8 mouse cellular contexts compared by ENCODE assay signal in genomic region chr2:58567066-58567810, GRCm38 (mm10). TPM values are rescaled to one million over a fixed set of nuclear protein-coding genes. Genes with fewer than 3 reads are reported as not detected.
DNase-seq lines count a peak whose midpoint lies in the region; ATAC-seq and TF ChIP-seq lines count a peak whose summit lies in the region.

Gene Acvr1 (minus strand): TSS chr2:58567157.
Gene Upp2 (plus strand): TSS chr2:58567298.

- under 1% methylated on average over 50 of the region's 80 CpGs for WGBS in cerebellum, adult 2 months
- WGBS in hindbrain, embryonic 10.5 days = 1% methylated on average over 58 of the region's 80 CpGs
- 1% methylated on average over 29 of the region's 80 CpGs for WGBS in lung, postnatal 0 days

- ATAC-seq in lung, postnatal 0 days = peak; percentile 96

- H3K9ac ChIP-seq in lung, postnatal 0 days (replicated peaks; ENCODE audit: low read depth) = peak within 1 kb of the TSS; percentile 78

- no peaks in the 10 kb centered on the region for H3K27me3 ChIP-seq in cerebellum, adult 2 months (ENCODE audit: control insufficient read depth, insufficient read depth, low read length)
- H3K27me3 ChIP-seq in hindbrain, embryonic 10.5 days (ENCODE audit: insufficient read depth, poor library complexity, severe bottlenecking) = no peaks in the 10 kb centered on the region
- H3K27me3 ChIP-seq in lung, postnatal 0 days (replicated peaks; ENCODE audit: insufficient read depth, low read length) = no peaks in the 10 kb centered on the region

- TF ChIP-seq CTCF in cerebellum, adult 2 months (IDR thresholded peaks at IDR 0.05; ENCODE audit: borderline replicate concordance, insufficient read depth, low read depth, low read length) = no peak
- peak; percentile 39 for TF ChIP-seq CTCF in lung, postnatal 0 days (IDR thresholded peaks at IDR 0.05)

- peak; percentile 51; the same call in 1 of the 2 replicates for TF ChIP-seq POLR2A in cerebellum, adult 2 months (IDR thresholded peaks at IDR 0.05; ENCODE audit: borderline replicate concordance, insufficient read depth, low read length)

- H3K4me2 ChIP-seq in lung, postnatal 0 days (replicated peaks; ENCODE audit: low read depth, low read length) = peak within 1 kb of the TSS; percentile 74

- H3K9me3 ChIP-seq in hindbrain, embryonic 10.5 days = no peaks in the 10 kb centered on the region
- no peaks in the 10 kb centered on the region for H3K9me3 ChIP-seq in lung, postnatal 0 days (ENCODE audit: low read length)

- no peaks in the 10 kb centered on the region for H3K36me3 ChIP-seq in hindbrain, embryonic 10.5 days
- no peaks in the 10 kb centered on the region for H3K36me3 ChIP-seq in lung, postnatal 0 days (ENCODE audit: insufficient read depth, low read length)

- DNase-seq in MN1 (ENCODE audit: low spot score) = peak; percentile 94
- peak; percentile 93 to 94 for DNase-seq in cerebellum, adult 2 months
- peak; percentile 79 to 86 for DNase-seq in frontal cortex, adult 2 months (ENCODE audit: extremely low spot score in 1 of 2, low spot score in 1 of 2)
- DNase-seq in hindbrain, embryonic 10.5 days (ENCODE audit: low spot score) = peak; percentile 86
- DNase-seq in layer of hippocampus, postnatal 14 days (ENCODE audit: low spot score in 2 of 2) = peak; percentile 84 to 94
- DNase-seq in lung, postnatal 0 days (ENCODE audit: low spot score) = peak; percentile 97
- DNase-seq in ovary, postnatal 36 days (ENCODE audit: low spot score) = peak; percentile 86
- peak; percentile 71 for DNase-seq in thymus, postnatal 4 days

- H3K4me3 ChIP-seq in cerebellum, adult 2 months (replicated peaks; ENCODE audit: insufficient read depth, low read depth, low read length) = peak within 1 kb of the TSS; percentile 91
- peak within 1 kb of the TSS; percentile 92 for H3K4me3 ChIP-seq in hindbrain, embryonic 10.5 days
- peak within 1 kb of the TSS; percentile 90 for H3K4me3 ChIP-seq in lung, postnatal 0 days (ENCODE audit: low read depth, low read length)

- H3K27ac ChIP-seq in cerebellum, adult 2 months (ENCODE audit: insufficient read depth, low read length) = peak within 1 kb of the TSS; percentile 80
- peak within 1 kb of the TSS; percentile 96 for H3K27ac ChIP-seq in hindbrain, embryonic 10.5 days
- H3K27ac ChIP-seq in lung, postnatal 0 days (ENCODE audit: low read length) = peak within 1 kb of the TSS; percentile 96

- H3K4me1 ChIP-seq in cerebellum, adult 2 months (ENCODE audit: control insufficient read depth, insufficient read depth, low read length) = peaks cover 15% of the 10 kb centered on the region
- peaks cover 54% of the 10 kb centered on the region for H3K4me1 ChIP-seq in hindbrain, embryonic 10.5 days (replicated peaks)
- peaks cover 9% of the 10 kb centered on the region; the same call in 1 of the 2 replicates for H3K4me1 ChIP-seq in lung, postnatal 0 days (ENCODE audit: insufficient read depth, low read depth, low read length)

- no peak for TF ChIP-seq EP300 in lung, postnatal 0 days (IDR thresholded peaks at IDR 0.05)

RNA-seq across cellular contexts. Expression of gene Acvr1, which starts in this region (rescaled TPM):
- 18.5 and 18.7 TPM in 2 replicates for polyA plus RNA-seq in cerebellum, adult 2 months (2012; rRNA removed)
- 31.6 and 34.4 TPM in 2 replicates for polyA plus RNA-seq in frontal cortex, adult 2 months (2012; rRNA removed)
- polyA plus RNA-seq in hindbrain, embryonic 10.5 days (2016; fragmentation: Nextera tagmentation; extraction: Ambion mirVana) = 3.5 TPM in 2 replicates
- total RNA-seq in layer of hippocampus, postnatal 14 days (2021) = 10 to 100 TPM; 49.0 to 49.9 TPM
- 5.8 and 6.0 TPM in 2 replicates for polyA plus RNA-seq in lung, postnatal 0 days (2015; fragmentation: Nextera tagmentation; extraction: Ambion mirVana)

RNA-seq across cellular contexts. Expression of gene Upp2, which starts in this region (rescaled TPM):
- polyA plus RNA-seq in cerebellum, adult 2 months (2012; rRNA removed) = 27.2 and 38.2 TPM in 2 replicates
- polyA plus RNA-seq in frontal cortex, adult 2 months (2012; rRNA removed) = 41.0 and 43.3 TPM in 2 replicates
- 4.8 and 5.2 TPM in 2 replicates for polyA plus RNA-seq in hindbrain, embryonic 10.5 days (2016; fragmentation: Nextera tagmentation; extraction: Ambion mirVana)
- 10 to 100 TPM; 20.4 to 23.0 TPM for total RNA-seq in layer of hippocampus, postnatal 14 days (2021)
- 6.4 and 10.4 TPM in 2 replicates for polyA plus RNA-seq in lung, postnatal 0 days (2015; fragmentation: Nextera tagmentation; extraction: Ambion mirVana)

Comparison
In these comparisons a context has a peak if more than half of its experiments do, and no peak if none do; other contexts are left out.
1. Peak in every context shown above with its lines: DNase-seq, ATAC-seq, H3K4me3 ChIP-seq and H3K27ac ChIP-seq.